Mouse (Mus musculus) heart, postnatal 0 days (tissue): Measurements from ENCODE around the gene Plxnb2.
A peak's percentile ranks its signal among the peaks of the same experiment; 100 is the strongest.

Experiments
- CTCF ChIP-seq: IDR thresholded peaks from 2 replicates; pipeline ENCODE4 v1.5.1; 2016; ENCODE audit warnings: antibody characterized with exemption, control low read depth, low read depth
- EP300 ChIP-seq: IDR thresholded peaks from 2 replicates; pipeline ENCODE4 v1.6.1; 2016; ENCODE audit warnings: antibody characterized with exemption, low read depth

DNA sequence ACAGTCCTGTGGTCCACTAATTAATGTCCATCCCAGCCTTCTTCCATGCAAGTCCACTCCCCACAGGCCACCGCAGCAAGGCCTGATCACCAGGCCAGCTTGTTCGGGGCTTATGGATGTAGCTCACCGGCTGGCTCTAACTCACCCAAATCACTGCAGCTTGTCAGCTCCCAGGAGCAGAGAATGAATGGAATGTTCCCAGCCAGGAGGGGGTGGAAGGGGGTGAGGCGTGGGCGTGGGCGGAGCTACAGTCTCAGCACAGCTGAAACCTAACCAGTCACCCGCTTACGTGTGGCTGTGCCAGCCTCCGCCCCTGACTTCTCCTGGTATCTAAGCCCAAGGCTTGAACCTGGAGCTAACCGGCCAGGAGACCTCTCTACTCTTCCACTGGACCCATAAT is 11.2 kb downstream of the Plxnb2 start:
- TF ChIP-seq CTCF: no peak
- peak; percentile 54; the same call in 1 of the 2 replicates for TF ChIP-seq EP300
